Mouse (Mus musculus): Measurements from ENCODE around the gene Wdhd1.
"Not testable (repeated sequence)": the region's sequence is repeated elsewhere in the genome, so short reads cannot be mapped to it uniquely, and the experiment has no call there.

Gene Wdhd1

DNA sequence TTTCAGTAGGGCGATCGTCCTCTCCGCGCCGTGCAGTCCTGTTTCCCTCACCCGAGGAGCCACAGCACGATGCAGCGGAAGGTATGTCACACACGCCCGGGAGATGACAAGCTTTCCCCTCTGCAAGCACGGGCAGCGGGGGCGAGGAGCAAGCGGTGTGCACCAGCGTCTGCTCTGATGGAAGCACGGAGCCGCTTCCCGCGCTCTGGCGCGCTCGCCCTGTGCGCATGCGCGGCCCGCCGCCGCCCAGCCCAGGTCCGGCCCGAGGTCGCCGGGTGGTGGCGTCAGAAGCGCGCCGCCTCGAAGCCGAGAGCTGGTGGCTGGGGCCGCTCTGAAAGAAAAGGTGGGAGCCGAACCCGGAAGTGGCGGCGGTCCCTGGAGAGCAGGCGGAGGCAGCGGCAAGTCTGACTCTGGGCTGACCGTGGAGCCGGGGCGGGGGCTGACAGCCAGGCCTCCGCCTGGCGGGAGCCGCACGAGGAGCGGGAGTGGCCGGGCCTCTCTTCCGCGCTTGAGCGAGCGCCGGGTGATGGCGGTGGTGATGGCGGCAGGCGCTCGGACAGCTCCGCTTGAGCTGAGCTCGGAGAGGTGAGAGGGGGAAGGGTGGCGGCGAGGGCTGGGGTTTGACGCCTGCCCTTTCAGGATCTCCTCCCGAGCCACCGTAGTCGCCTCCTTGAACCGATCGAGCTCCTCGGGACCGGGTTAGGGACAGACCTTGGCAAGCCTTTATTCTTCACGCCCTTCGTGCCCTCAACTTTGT, at the start of gene Wdhd1, which contains the start of gene Socs4:
Wdhd1 (minus strand) TSS at position 221 of the 757 bp plus-strand sequence.
Socs4 (plus strand) TSS at position 295 of the 757 bp plus-strand sequence.
- DNase-seq (ENCODE audit: low spot score in 2 of 2), result peak; percentile 92 to 94

DNA sequence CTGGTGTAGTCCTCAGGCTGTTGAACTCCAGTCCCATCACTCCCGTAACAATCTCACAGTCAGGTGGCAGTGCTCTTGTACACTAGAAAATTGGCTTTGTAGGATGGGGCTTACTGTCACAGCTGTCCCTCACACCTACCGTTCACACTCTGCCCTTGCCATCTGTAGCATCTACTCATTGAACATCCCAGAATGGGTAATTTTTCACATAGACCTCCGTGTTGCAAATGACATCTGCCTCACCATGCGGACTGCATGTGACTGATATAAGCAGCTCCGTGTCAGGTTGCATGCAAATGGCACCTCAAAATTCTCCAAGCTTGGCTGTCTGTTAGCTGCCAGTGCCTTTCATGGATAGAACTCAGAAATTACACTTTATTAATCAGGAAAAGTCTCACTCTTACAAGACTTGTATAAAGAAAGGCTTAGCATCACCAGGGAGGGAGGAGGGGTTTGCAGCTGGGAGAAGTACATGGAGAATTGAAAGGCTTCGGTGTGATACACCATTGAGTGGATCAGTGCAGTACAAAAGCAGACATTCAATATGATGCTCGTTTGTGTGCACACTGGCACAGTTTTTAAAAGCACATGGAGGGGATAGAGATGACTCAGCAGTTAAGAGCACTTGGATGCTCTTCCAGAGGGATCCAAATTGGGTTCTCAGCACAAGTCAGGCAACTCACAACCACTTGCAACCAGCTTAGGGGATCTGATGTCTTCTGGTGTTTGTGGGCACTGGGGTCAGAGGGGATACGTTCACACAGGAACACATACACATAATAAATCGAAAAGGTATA, 49.5 kb upstream of the Wdhd1 start:
- DNase-seq (ENCODE audit: low spot score in 2 of 2), result no peak

DNA sequence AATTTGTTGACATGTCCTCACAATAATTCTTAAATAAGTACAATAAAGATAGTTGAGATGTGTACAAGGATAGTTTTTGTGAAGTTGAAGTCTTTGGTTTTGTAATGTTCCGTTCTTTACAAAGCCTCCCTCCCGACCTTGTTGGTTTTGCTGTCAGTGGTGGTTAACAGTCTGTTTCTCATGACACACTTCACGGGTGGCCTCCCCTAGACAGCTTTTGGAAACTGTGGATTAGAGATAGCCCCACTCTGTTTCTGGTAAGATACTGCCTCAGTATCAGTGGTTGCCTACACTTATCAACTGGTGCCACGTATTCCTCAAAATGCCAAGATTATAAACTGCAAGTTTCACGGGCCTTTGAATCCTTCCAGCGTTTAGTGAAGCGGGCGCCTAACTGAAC, 44.9 kb upstream of the Wdhd1 start:
- not testable (repeated sequence) for DNase-seq (ENCODE audit: low spot score in 2 of 2)

DNA sequence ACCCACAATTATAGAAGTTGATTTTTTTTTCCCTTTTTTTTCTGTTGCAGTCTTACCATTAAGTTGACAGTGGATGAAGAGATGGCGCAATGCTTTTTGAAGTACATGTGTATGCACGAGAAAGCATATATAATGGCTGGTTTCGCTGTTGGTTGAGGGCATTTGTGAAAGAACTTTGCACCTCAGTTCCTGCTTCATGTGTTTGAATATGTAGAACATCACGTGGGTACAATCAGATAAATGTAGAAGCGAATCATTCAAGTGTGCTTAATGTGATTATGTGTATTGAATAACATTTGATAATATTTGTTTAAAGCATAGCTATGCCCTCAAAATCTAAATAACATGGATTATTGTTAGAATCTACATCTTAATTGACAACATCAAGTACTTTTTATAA, 42.7 kb upstream of the Wdhd1 start:
- DNase-seq (ENCODE audit: low spot score in 2 of 2), result no peak

DNA sequence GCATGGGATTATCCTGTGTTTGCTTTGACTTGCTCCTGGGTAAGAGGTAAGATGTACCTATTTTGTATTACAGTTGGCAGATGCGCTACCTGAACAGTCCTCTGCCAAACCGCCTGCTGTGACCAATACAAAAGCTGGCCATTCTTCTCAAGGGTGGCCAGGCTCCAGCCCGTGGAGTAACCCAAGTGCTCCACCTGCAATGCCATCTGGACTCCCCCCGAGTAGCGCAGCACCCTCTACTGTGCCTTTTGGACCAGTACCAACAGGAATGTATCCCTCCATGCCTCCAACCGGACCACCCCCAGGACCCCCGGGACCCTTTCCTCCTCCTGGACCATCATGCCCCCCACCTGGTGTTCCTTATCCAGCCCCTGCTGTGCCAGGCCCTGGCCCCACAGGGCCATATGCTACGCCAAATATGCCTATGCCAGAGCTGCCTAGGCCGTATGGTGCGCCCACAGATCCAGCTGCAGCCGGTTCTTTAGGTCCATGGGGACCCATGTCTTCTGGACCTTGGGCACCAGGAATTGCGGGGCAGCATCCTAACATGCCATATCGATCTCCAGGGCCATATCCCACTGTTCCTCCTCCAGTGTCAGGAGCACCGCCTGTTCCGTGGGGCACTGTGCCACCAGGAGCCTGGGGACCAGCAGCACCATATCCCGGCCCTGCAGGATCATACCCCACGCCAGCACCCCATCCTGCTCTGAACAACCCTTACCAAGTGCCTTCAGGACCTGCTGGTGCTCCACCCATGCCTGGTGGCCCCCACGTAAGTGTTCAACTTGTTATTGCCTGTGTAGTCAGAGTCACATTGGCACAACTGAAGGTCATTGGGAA, 33.9 kb upstream of the Wdhd1 start:
- DNase-seq (ENCODE audit: low spot score in 2 of 2), result no peak

DNA sequence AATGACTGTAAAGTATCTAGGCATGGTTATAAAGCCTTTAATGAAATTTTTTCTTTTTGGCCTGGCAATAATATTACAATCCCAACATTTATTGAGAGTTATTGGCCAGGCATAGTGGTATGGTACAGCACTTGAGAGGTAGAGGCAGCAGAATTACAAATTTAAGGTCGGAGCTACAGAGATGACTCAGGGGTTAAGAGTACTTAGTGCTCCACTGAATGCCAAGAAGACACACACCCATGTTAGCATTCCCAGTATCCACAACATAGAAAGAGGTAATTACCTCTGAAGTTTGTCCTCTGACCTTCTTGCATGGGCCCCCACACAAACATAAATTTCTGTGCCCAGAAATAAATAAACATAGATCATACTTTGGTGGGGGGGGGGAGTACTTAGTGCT, 32.4 kb upstream of the Wdhd1 start:
- DNase-seq (ENCODE audit: low spot score in 2 of 2), result no peak

DNA sequence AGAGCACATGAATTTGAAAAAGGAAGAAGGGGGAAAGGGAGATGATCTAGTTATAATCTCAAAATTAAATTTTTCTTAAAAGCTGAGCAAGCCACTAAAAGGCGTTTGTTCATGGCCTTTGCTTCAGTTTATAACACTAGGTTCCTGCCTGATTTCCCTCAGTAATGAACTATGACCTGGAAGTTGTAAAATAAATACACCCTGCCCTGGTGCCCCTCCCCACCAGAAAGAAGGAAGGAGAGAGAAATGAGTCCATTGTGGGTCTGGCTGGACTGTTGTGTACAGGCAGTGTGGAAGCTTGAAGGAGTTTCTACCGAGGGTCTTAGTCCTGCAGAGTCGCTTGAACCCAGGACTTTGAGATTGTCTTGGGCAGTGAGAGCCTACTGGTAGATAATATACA, 31.0 kb upstream of the Wdhd1 start:
- DNase-seq (ENCODE audit: low spot score in 2 of 2), result no peak

DNA sequence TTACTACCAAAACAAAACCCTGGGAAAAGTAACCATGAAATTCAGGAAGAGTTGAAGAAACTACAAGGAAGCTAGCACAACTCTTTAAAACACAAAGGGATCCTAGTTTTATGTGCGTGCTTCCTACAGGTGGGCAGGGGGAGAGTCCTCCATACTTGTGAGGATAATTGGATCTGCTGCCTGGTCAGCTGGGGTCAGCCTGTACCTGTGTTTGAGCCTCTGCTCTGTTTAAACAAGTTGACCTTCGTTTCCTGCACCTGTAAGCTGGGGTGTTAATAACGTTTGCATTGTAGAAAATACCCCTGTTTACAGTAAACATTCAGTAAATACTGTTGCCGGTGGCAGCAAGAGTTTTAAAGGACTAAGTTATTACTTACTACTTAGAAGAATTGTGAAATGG, 29.3 kb upstream of the Wdhd1 start:
- no peak for DNase-seq (ENCODE audit: low spot score in 2 of 2)

DNA sequence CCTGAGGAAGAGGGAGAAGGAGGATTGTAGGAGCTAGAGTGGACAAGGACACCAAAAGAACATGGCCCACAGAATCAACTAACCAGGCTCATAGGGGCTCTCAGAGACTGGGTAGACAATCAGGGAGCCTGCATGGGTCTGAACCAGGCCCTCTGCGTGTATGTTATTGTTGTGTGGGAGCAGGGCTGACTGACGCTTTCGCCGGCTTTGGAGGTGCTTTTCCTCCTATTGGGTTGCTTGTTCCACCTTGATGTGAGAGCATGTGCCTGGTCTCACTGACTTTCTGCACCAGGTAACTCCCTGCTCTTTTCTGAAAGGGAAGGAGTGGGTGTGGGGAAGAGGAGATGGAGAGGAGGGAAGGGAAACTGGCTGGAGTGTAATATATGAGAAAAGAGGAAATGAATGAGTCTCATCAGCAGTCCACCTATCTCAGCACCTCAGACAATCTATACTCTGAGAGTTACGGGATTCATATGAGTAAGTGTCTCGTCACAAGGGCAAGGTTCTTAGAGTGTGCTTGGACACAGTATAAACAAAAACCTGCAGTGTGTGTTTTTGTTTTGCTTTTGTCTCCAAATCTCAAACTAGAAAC, 28.3 kb upstream of the Wdhd1 start:
- DNase-seq (ENCODE audit: low spot score in 2 of 2), result no peak

DNA sequence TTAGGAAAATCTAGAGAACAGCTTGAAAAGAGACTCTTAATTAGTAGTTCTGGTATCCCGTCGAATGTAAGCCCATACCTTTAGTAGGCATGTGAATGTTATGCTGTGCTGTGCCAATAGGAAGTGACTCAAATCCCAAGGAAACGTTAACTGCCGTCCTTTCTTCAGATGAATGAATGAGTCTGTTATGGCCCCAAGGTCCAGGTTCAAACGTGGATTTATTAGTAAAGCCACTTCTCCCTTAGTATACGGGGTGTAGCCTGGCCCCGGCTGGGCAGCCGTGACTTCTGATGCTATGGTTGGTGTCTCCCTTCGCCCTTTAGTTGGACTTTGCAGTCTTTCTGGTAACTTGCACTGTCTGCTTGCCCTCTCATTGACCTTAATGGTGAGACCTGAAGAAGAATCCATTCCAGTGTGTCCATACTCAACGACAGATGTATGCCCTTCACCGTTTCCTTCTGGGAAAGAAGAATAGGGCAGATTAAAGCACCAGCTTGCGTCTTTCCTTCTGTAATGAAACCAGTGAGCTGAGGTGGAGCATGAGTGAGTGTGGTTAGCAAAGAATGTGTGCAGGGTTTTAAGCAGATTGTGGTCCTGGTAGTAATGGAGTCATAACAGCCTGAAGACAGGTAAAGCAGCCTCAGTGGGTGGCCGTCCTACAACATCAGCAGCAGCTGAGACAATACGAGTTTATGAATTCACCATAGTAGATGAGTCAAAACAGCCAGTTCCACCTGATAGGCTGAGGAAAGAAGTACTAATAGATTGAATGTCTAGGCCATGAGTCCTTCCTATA, 26.4 kb upstream of the Wdhd1 start:
- no peak for DNase-seq (ENCODE audit: low spot score in 2 of 2)

DNA sequence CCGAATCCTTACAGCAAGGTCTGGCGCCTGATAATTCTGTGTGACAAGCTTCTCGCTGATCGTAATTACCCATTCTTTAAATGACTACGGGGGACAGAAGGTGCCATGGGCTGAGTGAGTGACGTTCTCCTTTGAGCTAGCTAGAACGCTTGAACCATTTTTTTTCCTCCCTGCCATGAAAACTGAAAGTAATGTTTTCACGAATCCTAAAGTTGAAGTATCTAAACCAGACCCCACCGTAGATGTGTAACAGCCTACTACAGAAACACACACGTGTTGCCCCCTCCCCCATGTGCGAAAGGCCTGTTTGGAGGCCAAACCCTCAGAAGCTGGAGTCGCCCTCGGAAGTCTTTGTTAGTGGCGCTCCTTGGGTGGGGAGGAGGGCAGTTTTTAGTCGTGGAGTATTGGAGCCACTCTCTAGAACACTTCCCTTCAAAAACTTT, 22.2 kb upstream of the Wdhd1 start:
- no peak for DNase-seq (ENCODE audit: low spot score in 2 of 2)

DNA sequence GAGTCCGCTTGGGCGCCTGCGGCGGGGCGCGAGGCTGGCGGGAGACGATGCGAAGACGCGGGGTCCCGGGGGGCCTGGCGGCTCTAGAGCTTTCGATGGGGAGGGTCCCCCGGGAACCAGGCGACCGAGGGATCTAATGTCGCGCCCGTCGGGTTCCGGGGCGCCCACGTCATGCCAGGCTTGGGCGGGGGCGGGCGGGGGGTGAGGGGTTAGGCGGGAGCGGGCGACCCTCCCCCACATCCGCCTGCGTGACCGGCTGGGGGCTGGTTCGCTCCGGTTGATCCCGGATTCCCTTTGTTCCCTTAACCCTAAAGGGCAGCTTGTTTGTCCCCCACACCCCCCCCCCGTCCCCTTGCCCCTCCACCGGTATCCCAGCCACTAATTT, 21.7 kb upstream of the Wdhd1 start:
- no peak for DNase-seq (ENCODE audit: low spot score in 2 of 2)

DNA sequence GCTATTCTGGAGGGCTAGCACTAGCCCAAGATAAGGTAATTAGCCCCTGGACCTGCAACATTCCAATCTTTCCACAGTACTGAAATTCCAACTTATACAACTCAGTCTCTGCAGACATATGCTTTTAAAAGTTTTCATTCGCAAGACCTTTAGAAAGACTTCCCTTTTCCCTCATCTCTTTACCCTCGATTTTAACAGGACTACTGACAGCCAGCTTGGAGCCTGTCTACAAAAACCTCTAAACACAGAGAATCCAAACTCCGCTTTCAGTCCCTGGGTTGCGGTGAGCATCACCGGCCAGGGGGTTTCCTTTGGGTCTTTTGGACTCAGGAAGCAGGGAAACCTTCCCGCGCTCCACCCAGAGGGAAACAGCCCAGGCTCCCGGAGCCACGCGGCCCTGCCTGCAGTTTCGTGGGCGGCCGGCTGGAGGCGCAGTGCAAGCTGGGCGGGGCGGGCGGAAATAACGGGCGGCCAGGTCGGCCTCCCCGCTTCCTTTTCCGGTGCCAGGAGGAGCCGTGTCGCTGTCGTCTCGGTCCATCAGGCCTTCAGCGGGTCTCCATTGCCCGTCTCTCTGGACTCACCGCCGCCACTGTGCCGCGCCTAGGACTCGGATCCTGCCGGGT, 21.2 kb upstream of the Wdhd1 start, which contains the start of gene Mapk1ip1l:
Mapk1ip1l (plus strand) TSS at position 482 of the 623 bp plus-strand sequence.
- DNase-seq (ENCODE audit: low spot score in 2 of 2), result peak; percentile 88 to 94

DNA sequence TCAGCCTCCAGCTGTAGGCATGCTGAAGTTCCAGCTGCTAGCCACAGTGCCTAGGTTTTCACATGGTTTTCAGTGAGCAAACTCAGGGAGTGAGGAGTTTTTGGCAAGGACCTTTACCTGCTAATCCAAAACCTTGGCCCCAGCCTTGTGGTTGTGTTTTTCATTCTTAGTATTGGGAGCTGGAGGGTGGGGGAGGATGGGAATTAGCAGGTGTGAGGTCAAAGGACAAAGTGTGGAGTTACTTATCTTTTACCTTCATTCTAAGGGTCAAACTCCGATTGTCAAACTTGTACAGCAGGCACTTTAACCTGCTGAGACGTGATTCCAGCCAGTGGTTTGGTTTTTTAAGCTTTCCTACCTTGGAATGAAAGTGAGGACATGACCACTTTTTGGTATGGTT, 19.6 kb upstream of the Wdhd1 start:
- DNase-seq (ENCODE audit: low spot score in 2 of 2), result no peak

DNA sequence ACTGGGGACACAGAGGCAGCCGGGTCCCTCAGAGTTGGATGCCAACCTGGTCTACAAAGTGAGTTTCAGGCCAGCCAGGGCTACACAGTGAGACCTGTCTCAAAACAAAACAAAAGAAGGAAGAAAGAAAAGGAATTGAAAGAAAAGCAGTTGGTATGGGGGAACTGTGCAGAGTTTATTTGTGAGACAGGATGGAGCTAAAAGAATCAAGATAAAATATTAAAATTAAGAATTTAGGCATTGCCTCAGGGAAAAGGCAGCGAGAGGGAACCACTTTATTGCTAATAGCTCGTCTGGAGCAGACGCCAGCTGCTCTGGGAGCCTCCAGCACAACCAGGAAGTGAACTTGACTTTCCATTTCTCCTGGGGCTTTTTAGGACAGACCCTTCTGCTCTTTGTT, 17.5 kb upstream of the Wdhd1 start:
- no peak for DNase-seq (ENCODE audit: low spot score in 2 of 2)

DNA sequence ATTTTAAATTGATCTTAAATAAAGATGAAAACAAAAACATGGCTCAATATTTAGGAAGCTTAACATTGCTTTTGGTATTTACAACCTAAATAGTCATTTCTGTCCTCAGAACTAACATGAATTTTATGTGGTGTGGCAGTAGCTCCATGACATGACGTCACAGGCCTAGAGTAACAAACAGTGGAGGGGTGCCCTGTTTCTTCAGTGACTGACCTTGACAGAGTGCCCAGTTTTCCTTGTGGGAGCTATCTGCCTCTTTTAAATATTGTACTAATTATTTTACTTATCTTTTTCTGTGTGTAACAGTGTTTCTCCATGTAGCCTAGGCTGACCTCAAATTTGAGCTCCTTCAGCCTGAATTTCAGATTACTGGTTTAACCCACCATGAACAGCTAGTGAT, 15.1 kb upstream of the Wdhd1 start:
- no peak for DNase-seq (ENCODE audit: low spot score in 2 of 2)

DNA sequence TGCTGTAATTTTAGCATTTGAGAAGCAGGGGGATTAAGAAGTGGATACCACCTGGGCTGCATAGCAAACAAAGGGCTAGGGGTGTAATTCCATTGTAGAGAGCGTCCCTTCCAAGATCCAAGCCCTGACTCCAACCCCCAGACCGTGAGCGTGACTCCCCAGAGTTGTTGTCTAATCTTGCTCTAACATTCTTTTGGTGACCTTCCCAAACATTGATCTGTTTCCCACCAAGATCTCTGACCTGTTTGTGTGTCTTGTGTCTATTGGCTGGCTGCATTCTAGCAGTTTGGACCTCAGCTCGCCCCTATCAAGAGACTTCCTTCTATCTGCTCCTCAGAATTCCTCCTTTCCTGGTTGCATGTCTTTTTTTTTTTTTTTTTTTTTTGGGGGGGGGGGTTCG, 10.4 kb upstream of the Wdhd1 start:
- no peak for DNase-seq (ENCODE audit: low spot score in 2 of 2)

DNA sequence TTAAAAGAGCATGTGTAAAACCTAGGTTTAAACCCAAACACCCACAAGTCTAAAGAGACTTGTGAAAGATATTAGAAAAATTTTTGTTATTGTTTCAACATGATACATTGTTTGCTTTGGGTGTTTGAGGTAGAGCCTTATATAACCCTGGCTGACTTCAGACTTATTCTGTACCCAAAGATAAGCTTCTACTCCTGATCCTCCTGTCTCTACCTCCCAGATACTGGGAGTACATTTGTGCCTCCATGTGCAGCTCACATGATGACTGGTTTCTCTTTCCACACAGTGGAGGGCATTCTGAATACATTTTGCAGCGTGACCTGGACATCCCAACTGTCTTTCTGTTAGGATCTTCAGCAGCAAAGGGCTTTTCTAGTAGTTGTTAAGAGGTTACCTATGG, 9.6 kb upstream of the Wdhd1 start:
- DNase-seq (ENCODE audit: low spot score in 2 of 2), result no peak

DNA sequence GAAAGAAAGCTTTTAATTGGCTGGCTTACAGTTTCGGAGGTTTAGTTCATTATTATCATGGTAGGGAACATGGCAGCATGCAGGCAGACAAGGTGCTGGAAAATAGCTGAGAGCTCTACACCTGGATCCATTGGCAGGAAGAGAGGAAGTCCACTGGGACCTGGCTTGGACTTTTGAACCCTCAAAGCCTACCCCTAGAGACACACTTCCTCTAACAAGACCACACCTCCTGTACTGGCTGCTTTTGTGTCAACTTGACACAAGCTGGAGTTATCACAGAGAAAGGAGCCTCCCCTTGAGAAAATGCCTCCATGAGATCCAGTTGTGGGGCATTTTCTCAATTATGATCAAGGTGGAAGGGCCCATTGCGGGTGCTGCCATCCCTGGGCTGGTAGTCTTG, 8.6 kb upstream of the Wdhd1 start:
- DNase-seq (ENCODE audit: low spot score in 2 of 2), result no peak

DNA sequence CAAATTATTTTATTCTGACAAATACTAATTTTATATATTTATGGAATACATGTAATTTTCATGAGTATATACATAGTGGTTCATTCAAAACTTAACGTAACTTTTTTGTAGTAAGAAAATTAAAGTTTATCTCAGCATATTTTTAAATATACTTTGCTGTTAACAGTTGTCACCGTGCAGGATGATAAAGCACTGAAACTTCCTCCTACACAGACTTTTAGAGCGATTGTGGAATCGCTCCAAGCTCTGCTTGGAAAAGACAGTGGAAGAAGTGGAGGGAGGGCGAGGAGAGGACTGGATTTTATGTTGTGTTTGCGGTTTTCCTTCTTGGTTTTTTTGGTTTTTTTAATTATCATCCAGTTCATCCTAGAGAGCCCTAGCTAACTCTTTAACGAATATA, 6.9 kb upstream of the Wdhd1 start:
- DNase-seq (ENCODE audit: low spot score in 2 of 2), result no peak

Measured in urinary bladder, postnatal 4 days (tissue).